Mouse (Mus musculus): ENCODE measurements at regions not wholly inside any gene's neighbourhood (a gene's known extent, or its start where the extent isn't known, plus 50 kb on each side); places are given as distances from the start of the nearest gene placed in this dataset.

GRCm38 (mm10) chr16:30128787-30129186, 64.6 kb downstream of the Hes1 start:
- TF ChIP-seq CTCF (conservative IDR thresholded peaks at IDR 0.05; ENCODE audit: insufficient read depth, insufficient read length, low read depth, low read length) (no peak), POLR2A (IDR thresholded peaks at IDR 0.05; ENCODE audit: low read depth, low read length) (no peak)

Measured in kidney, adult 2 months (tissue).